Mouse (Mus musculus) small intestine, adult 2 months (tissue): Measurements from ENCODE around the gene Nkiras2.

ENCODE experiments used
- CTCF ChIP-seq: fragments of 200-500 bp; IDR thresholded peaks from 2 replicates; pipeline ENCODE4 v1.5.1; 2012; ENCODE audit warnings: low read depth, mild to moderate bottlenecking, control low read depth, inconsistent platforms, low read length, moderate library complexity, mixed read lengths; ENCODE audit not compliant: insufficient replicate concordance, insufficient read length; ENCODE audit errors: extremely low read depth
- POLR2A ChIP-seq: fragments of 200-500 bp; IDR thresholded peaks from 2 replicates; pipeline ENCODE4 v1.6.1; 2012; ENCODE audit warnings: low read depth, mild to moderate bottlenecking, control low read depth, inconsistent platforms, low read length, moderate library complexity

- TF ChIP-seq CTCF (no peak), POLR2A (peak; percentile 72)
These were observed 44.1 kb upstream of the Nkiras2 start, which contains the start of gene Cnp for GRCm38 (mm10) chr11:100574708-100575483.
